Mouse (Mus musculus) kidney, embryonic 15.5 days (tissue): ENCODE measurements at regions not wholly inside any gene's neighbourhood (a gene's known extent, or its start where the extent isn't known, plus 50 kb on each side); places are given as distances from the start of the nearest gene placed in this dataset.

Experiments
- ATAC-seq: fragments of 200-750 bp; cut with Nextera tagmentation; replicated peaks from 2 replicates; pipeline ENCODE4 v1.8.0; 2017; ENCODE audit warnings: moderate TSS enrichment; ENCODE audit not compliant: low FRiP score
- H3K27ac ChIP-seq: fragments of 300-500 bp; sonication (generic); 2 replicates; pipeline ENCODE4 v1.5.1; 2015; ENCODE audit warnings: mild to moderate bottlenecking, inconsistent platforms
- H3K27me3 ChIP-seq: fragments of 300-500 bp; sonication (generic); 2 replicates; pipeline ENCODE4 v1.6.1; 2015; ENCODE audit warnings: inconsistent platforms
- H3K36me3 ChIP-seq: fragments of 300-500 bp; sonication (generic); 2 replicates; pipeline ENCODE4 v1.6.1; 2015; ENCODE audit warnings: inconsistent platforms
- H3K4me1 ChIP-seq: fragments of 300-500 bp; sonication (generic); 2 replicates; pipeline ENCODE4 v1.6.1; 2015; ENCODE audit warnings: inconsistent platforms
- H3K4me2 ChIP-seq: fragments of 300-500 bp; sonication (generic); 2 replicates; pipeline ENCODE4 v1.6.1; 2015; ENCODE audit warnings: moderate library complexity, mild to moderate bottlenecking, inconsistent platforms
- H3K4me3 ChIP-seq: fragments of 300-500 bp; sonication (generic); replicated peaks from 2 replicates; pipeline ENCODE4 v1.5.1; 2015; ENCODE audit warnings: mild to moderate bottlenecking, inconsistent platforms
- H3K9ac ChIP-seq: fragments of 300-500 bp; sonication (generic); 2 replicates; pipeline ENCODE4 v1.6.1; 2015; ENCODE audit warnings: mild to moderate bottlenecking, inconsistent platforms
- H3K9me3 ChIP-seq: fragments of 300-500 bp; sonication (generic); replicated peaks from 2 replicates; pipeline ENCODE4 v1.6.1; 2016; ENCODE audit warnings: inconsistent platforms
- WGBS: fragments of 180-500 bp; shearing (Covaris S2); methylation state at CpG from one replicate; pipeline ENCODE4 v1.1.7; 2015; ENCODE audit warnings: mixed read lengths; 5-methylcytosine and 5-hydroxymethylcytosine counted together

GRCm38 (mm10) chr3:27766421-27766820 lies 55.3 kb upstream of the Fndc3b start:
- Histone ChIP-seq H3K4me1 (no peaks in the 10 kb centered on the region), H3K9me3 (no peaks in the 10 kb centered on the region), H3K9ac (no peak overlapping the region), H3K27me3 (no peaks in the 10 kb centered on the region), H3K4me2 (no peak overlapping the region), H3K27ac (0 out of 2 replicates have a peak overlapping the region, but pooled peaks have one; percentile 4), H3K4me3 (no peak overlapping the region), H3K36me3 (no peaks in the 10 kb centered on the region)
- WGBS: 69% methylated on average over 6 of the region's 6 CpGs
- no peak for ATAC-seq

GRCm38 (mm10) chr3:27765929-27766328 lies 54.8 kb upstream of the Fndc3b start:
- H3K4me2 ChIP-seq: no peak overlapping the region
- no peaks in the 10 kb centered on the region for H3K36me3 ChIP-seq
- H3K27me3 ChIP-seq: no peaks in the 10 kb centered on the region
- H3K27ac ChIP-seq: 0 out of 2 replicates have a peak overlapping the region, but pooled peaks have one; percentile 4
- no peak overlapping the region for H3K4me3 ChIP-seq
- no peak for ATAC-seq
- H3K9ac ChIP-seq: no peak overlapping the region
- no peaks in the 10 kb centered on the region for H3K4me1 ChIP-seq
- 69% methylated on average over 7 of the region's 7 CpGs for WGBS
- no peaks in the 10 kb centered on the region for H3K9me3 ChIP-seq

- H3K36me3 ChIP-seq: no peaks in the 10 kb centered on the region
- no peak overlapping the region for H3K27ac ChIP-seq
- ATAC-seq: no peak
- no peak overlapping the region for H3K4me3 ChIP-seq
- 59% methylated on average over 2 of the region's 2 CpGs for WGBS
- no peaks in the 10 kb centered on the region for H3K27me3 ChIP-seq
- H3K4me1 ChIP-seq: no peaks in the 10 kb centered on the region
- no peaks in the 10 kb centered on the region for H3K9me3 ChIP-seq
- no peak overlapping the region for H3K4me2 ChIP-seq
- no peak overlapping the region for H3K9ac ChIP-seq
These were observed 53.4 kb upstream of the Fndc3b start for GRCm38 (mm10) chr3:27764556-27764955.

- Histone ChIP-seq H3K4me3 (no peak overlapping the region), H3K9me3 (no peaks in the 10 kb centered on the region), H3K4me1 (no peaks in the 10 kb centered on the region), H3K9ac (no peak overlapping the region), H3K27ac (no peak overlapping the region), H3K27me3 (no peaks in the 10 kb centered on the region), H3K4me2 (no peak overlapping the region), H3K36me3 (no peaks in the 10 kb centered on the region)
- no peak for ATAC-seq
- 41% methylated on average over 2 of the region's 2 CpGs for WGBS
These were observed 49.9 kb upstream of the Fndc3b start for GRCm38 (mm10) chr3:27761031-27761430.
